Mouse (Mus musculus): ENCODE results near the gene Tssk1. TPM values are rescaled to one million over a fixed set of nuclear protein-coding genes. Genes with fewer than 3 reads are reported as not detected.

Gene Tssk1
- total RNA-seq (2021): under 1 TPM in 1 of 2 experiments, not detected in 1; 0.14 TPM
- long read RNA-seq, experiment 1: 0 reads
- long read RNA-seq, experiment 2: 0 reads

GRCm38 (mm10) chr16:17893923-17894322 is at the start of gene Tssk1:
Gene Tssk1, plus strand, starts transcription at chr16:17894223.
- no peak for DNase-seq

- DNase-seq: no peak
Observed at GRCm38 (mm10) chr16:17848431-17848830, 45.6 kb upstream of the Tssk1 start.

GRCm38 (mm10) chr16:17848928-17849327 is 45.1 kb upstream of the Tssk1 start:
- no peak for DNase-seq

GRCm38 (mm10) chr16:17849486-17849885 is 44.5 kb upstream of the Tssk1 start:
- no peak for DNase-seq

- DNase-seq: no peak
Observed at GRCm38 (mm10) chr16:17851331-17851730, 42.7 kb upstream of the Tssk1 start.

- DNase-seq: no peak
Observed at GRCm38 (mm10) chr16:17851860-17852259, 42.2 kb upstream of the Tssk1 start.

GRCm38 (mm10) chr16:17853263-17853662 is 40.8 kb upstream of the Tssk1 start:
- DNase-seq: no peak

GRCm38 (mm10) chr16:17857157-17857556 is 36.9 kb upstream of the Tssk1 start:
- DNase-seq: no peak

GRCm38 (mm10) chr16:17858592-17858991 is 35.4 kb upstream of the Tssk1 start:
- DNase-seq: no peak

- DNase-seq: no peak
Observed at GRCm38 (mm10) chr16:17865293-17865692, 28.7 kb upstream of the Tssk1 start.

GRCm38 (mm10) chr16:17865770-17866169 is 28.3 kb upstream of the Tssk1 start:
- no peak for DNase-seq

GRCm38 (mm10) chr16:17871248-17871647 is 22.8 kb upstream of the Tssk1 start:
- no peak for DNase-seq

GRCm38 (mm10) chr16:17872995-17873394 is 21.0 kb upstream of the Tssk1 start:
- DNase-seq: no peak

GRCm38 (mm10) chr16:17875174-17875573 is 18.8 kb upstream of the Tssk1 start:
- no peak for DNase-seq

- no peak for DNase-seq
Observed at GRCm38 (mm10) chr16:17876096-17876495, 17.9 kb upstream of the Tssk1 start.

- DNase-seq: no peak
Observed at GRCm38 (mm10) chr16:17879571-17879970, 14.5 kb upstream of the Tssk1 start.

- DNase-seq: no peak
Observed at GRCm38 (mm10) chr16:17882196-17882595, 11.8 kb upstream of the Tssk1 start.

GRCm38 (mm10) chr16:17884116-17884515 is 9.9 kb upstream of the Tssk1 start:
- no peak for DNase-seq

- no peak for DNase-seq
Observed at GRCm38 (mm10) chr16:17889689-17890341, 4.2 kb upstream of the Tssk1 start.

- no peak for DNase-seq
Observed at GRCm38 (mm10) chr16:17890342-17890727, 3.7 kb upstream of the Tssk1 start.

GRCm38 (mm10) chr16:17890917-17891566 is 3.0 kb upstream of the Tssk1 start:
- peak; percentile 84 for DNase-seq

- peak; percentile 99 for DNase-seq
Observed at GRCm38 (mm10) chr16:17891567-17891959, 2.5 kb upstream of the Tssk1 start, which contains the start of gene Gm20518. Gene Gm20518, minus strand, starts transcription at chr16:17891671.

GRCm38 (mm10) chr16:17892606-17893005 is 1.4 kb upstream of the Tssk1 start:
- no peak for DNase-seq

GRCm38 (mm10) chr16:17896091-17896490 is 2.1 kb downstream of the Tssk1 start:
- no peak for DNase-seq

All from gastrocnemius, postnatal 10 days (tissue).